Mouse (Mus musculus) stomach, postnatal 0 days (tissue): ENCODE measurements around the gene Gucd1. TPM values are rescaled to one million over a fixed set of nuclear protein-coding genes. Genes with fewer than 3 reads are reported as not detected.

Experiments
- ATAC-seq: fragments of 200-750 bp; cut with Nextera tagmentation; 2 replicates; pipeline ENCODE4 v1.8.0; 2017; ENCODE audit not compliant: low FRiP score, low TSS enrichment
- DNase-seq: peaks from one replicate; pipeline ENCODE4 v3.0.0-alpha.2; 2016; ENCODE audit warnings: low spot score
- H3K27ac ChIP-seq: fragments of 300-500 bp; sonication (generic); replicated peaks from 2 replicates; pipeline ENCODE4 v1.5.1; 2014; ENCODE audit warnings: mild to moderate bottlenecking, control low read depth
- H3K27me3 ChIP-seq: fragments of 300-500 bp; sonication (generic); 2 replicates; pipeline ENCODE4 v1.6.1; 2014; ENCODE audit warnings: low read length; ENCODE audit not compliant: control insufficient read depth, insufficient read depth
- H3K36me3 ChIP-seq: fragments of 300-500 bp; sonication (generic); 2 replicates; pipeline ENCODE4 v1.6.1; 2014; ENCODE audit warnings: low read length, mixed read lengths; ENCODE audit not compliant: control insufficient read depth, insufficient read depth
- H3K4me1 ChIP-seq: fragments of 300-500 bp; sonication (generic); replicated peaks from 2 replicates; pipeline ENCODE4 v1.6.1; 2014; ENCODE audit warnings: antibody characterized with exemption; ENCODE audit not compliant: control insufficient read depth, insufficient read depth
- H3K4me2 ChIP-seq: fragments of 300-500 bp; sonication (generic); replicated peaks from 2 replicates; pipeline ENCODE4 v1.6.1; 2014; ENCODE audit warnings: low read depth, mild to moderate bottlenecking, control low read depth, moderate library complexity
- H3K4me3 ChIP-seq: fragments of 300-500 bp; sonication (generic); 2 replicates; pipeline ENCODE4 v1.5.1; 2014; ENCODE audit warnings: low read depth, low read length, control low read depth
- H3K9ac ChIP-seq: fragments of 300-500 bp; sonication (generic); 2 replicates; pipeline ENCODE4 v1.6.1; 2014; ENCODE audit warnings: mild to moderate bottlenecking, low read length, control low read depth, mixed read lengths
- H3K9me3 ChIP-seq: fragments of 300-500 bp; sonication (generic); 2 replicates; pipeline ENCODE4 v1.6.1; 2016; ENCODE audit warnings: low read length; ENCODE audit not compliant: control insufficient read depth
- CTCF ChIP-seq: IDR thresholded peaks from 2 replicates; pipeline ENCODE4 v1.5.1; 2016; ENCODE audit warnings: antibody characterized with exemption, low read depth, mild to moderate bottlenecking, moderate library complexity
- EP300 ChIP-seq: optimal IDR thresholded peaks from 2 replicates; pipeline ENCODE3; 2016; ENCODE audit warnings: antibody characterized with exemption
- WGBS: fragments of 180-500 bp; shearing (Covaris S2); extraction: QIAGEN DNeasy Blood & Tissue Kit; methylation state at CpG from one replicate; pipeline ENCODE4 v1.1.7; 2014; 5-methylcytosine and 5-hydroxymethylcytosine counted together
- polyA plus RNA-seq: library from polyadenylated mRNA; unstranded; fragments of >200 nt; fragmentation: Nextera tagmentation; extraction: Ambion mirVana; gene quantifications from 2 replicates; pipeline ENCODE4 v1.2.1, GENCODE M21; 2015

Gucd1 gene
- polyA plus RNA-seq, 1 experiment from 2014 or later: 14.6 TPM

- Histone ChIP-seq H3K4me1 (no peaks in the 10 kb centered on the region), H3K27me3 (no peaks in the 10 kb centered on the region), H3K36me3 (no peaks in the 10 kb centered on the region), H3K9ac (no peak overlapping the region), H3K27ac (no peak overlapping the region), H3K4me3 (no peak overlapping the region), H3K4me2 (no peak overlapping the region), H3K9me3 (no peaks in the 10 kb centered on the region)
- DNase-seq (no peak), ATAC-seq (no peak)
- 69% methylated on average over 11 of the region's 11 CpGs for WGBS
- TF ChIP-seq CTCF (no peak), EP300 (no peak)
Observed at GRCm38 (mm10) chr10:75327081-75327480, 190.7 kb downstream of the Gucd1 start.

GRCm38 (mm10) chr10:75326553-75326952 is 191.2 kb downstream of the Gucd1 start:
- TF ChIP-seq CTCF (no peak), EP300 (no peak)
- no peak overlapping the region for H3K4me3 ChIP-seq
- H3K4me2 ChIP-seq: no peak overlapping the region
- H3K4me1 ChIP-seq: no peaks in the 10 kb centered on the region
- H3K9ac ChIP-seq: no peak overlapping the region
- WGBS: 49% methylated on average over 3 of the region's 3 CpGs
- no peaks in the 10 kb centered on the region for H3K27me3 ChIP-seq
- DNase-seq (peak; percentile 86), ATAC-seq (peak; percentile 93)
- no peak overlapping the region for H3K27ac ChIP-seq
- no peaks in the 10 kb centered on the region for H3K9me3 ChIP-seq
- no peaks in the 10 kb centered on the region for H3K36me3 ChIP-seq

GRCm38 (mm10) chr10:75325821-75326220 is 192.0 kb downstream of the Gucd1 start:
- ATAC-seq (no peak), DNase-seq (no peak)
- H3K9me3 ChIP-seq: no peaks in the 10 kb centered on the region
- H3K4me3 ChIP-seq: no peak overlapping the region
- TF ChIP-seq EP300 (no peak), CTCF (no peak)
- no peak overlapping the region for H3K4me2 ChIP-seq
- no peak overlapping the region for H3K27ac ChIP-seq
- no peaks in the 10 kb centered on the region for H3K27me3 ChIP-seq
- no peak overlapping the region for H3K9ac ChIP-seq
- 98% methylated on average over 23 of the region's 23 CpGs for WGBS
- H3K4me1 ChIP-seq: no peaks in the 10 kb centered on the region
- H3K36me3 ChIP-seq: no peaks in the 10 kb centered on the region

GRCm38 (mm10) chr10:75324391-75324790 is 193.4 kb downstream of the Gucd1 start:
- no peak for DNase-seq
- H3K36me3 ChIP-seq: no peaks in the 10 kb centered on the region
- H3K9me3 ChIP-seq: no peaks in the 10 kb centered on the region
- H3K4me1 ChIP-seq: no peaks in the 10 kb centered on the region
- H3K27ac ChIP-seq: no peak overlapping the region
- H3K4me3 ChIP-seq: no peak overlapping the region
- no peak overlapping the region for H3K4me2 ChIP-seq
- no peaks in the 10 kb centered on the region for H3K27me3 ChIP-seq
- TF ChIP-seq CTCF (no peak), EP300 (no peak)
- no peak for ATAC-seq
- 71% methylated on average over 10 of the region's 10 CpGs for WGBS
- H3K9ac ChIP-seq: no peak overlapping the region

- Histone ChIP-seq H3K27ac (no peak overlapping the region), H3K4me1 (no peaks in the 10 kb centered on the region), H3K9ac (no peak overlapping the region), H3K4me2 (no peak overlapping the region), H3K27me3 (no peaks in the 10 kb centered on the region), H3K36me3 (no peaks in the 10 kb centered on the region), H3K9me3 (no peaks in the 10 kb centered on the region), H3K4me3 (no peak overlapping the region)
- no peak for TF ChIP-seq EP300
- 85% methylated on average over 8 of the region's 8 CpGs for WGBS
- DNase-seq (no peak), ATAC-seq (no peak)
Observed at GRCm38 (mm10) chr10:75323986-75324385, 193.8 kb downstream of the Gucd1 start.

- no peak for TF ChIP-seq CTCF
- no peak for TF ChIP-seq EP300
- 66% methylated on average over 6 of the region's 6 CpGs for WGBS
- DNase-seq (no peak), ATAC-seq (no peak)
- H3K4me1 ChIP-seq: no peaks in the 10 kb centered on the region
- H3K27me3 ChIP-seq: no peaks in the 10 kb centered on the region
- H3K4me2 ChIP-seq: no peak overlapping the region
- H3K9me3 ChIP-seq: no peaks in the 10 kb centered on the region
- H3K4me3 ChIP-seq: no peak overlapping the region
- H3K27ac ChIP-seq: no peak overlapping the region
- no peak overlapping the region for H3K9ac ChIP-seq
- H3K36me3 ChIP-seq: no peaks in the 10 kb centered on the region
Observed at GRCm38 (mm10) chr10:75322966-75323365, 194.8 kb downstream of the Gucd1 start.
